Mouse (Mus musculus) limb, embryonic 15.5 days (tissue): Measurements from ENCODE around the gene Mthfd2. TPM values are rescaled to one million over a fixed set of nuclear protein-coding genes. Genes with fewer than 3 reads are reported as not detected.
"Not testable (repeated sequence)": the region's sequence is repeated elsewhere in the genome, so short reads cannot be mapped to it uniquely, and the experiment has no call there.

Experiments used
- ATAC-seq: fragments of 200-750 bp; cut with Nextera tagmentation; 2 replicates; pipeline ENCODE4 v1.8.0; 2017; ENCODE audit warnings: low read depth, moderate TSS enrichment; ENCODE audit not compliant: insufficient number of reproducible peaks, low FRiP score, low TSS enrichment
- H3K27ac ChIP-seq: fragments of 300-500 bp; sonication (generic); 2 replicates; pipeline ENCODE4 v1.5.1; 2015; ENCODE audit warnings: moderate library complexity, mild to moderate bottlenecking, inconsistent platforms
- H3K27me3 ChIP-seq: fragments of 300-500 bp; sonication (generic); 2 replicates; pipeline ENCODE4 v1.6.1; 2015; ENCODE audit warnings: inconsistent platforms
- H3K36me3 ChIP-seq: fragments of 300-500 bp; sonication (generic); 2 replicates; pipeline ENCODE4 v1.6.1; 2015; ENCODE audit warnings: inconsistent platforms
- H3K4me1 ChIP-seq: fragments of 300-500 bp; sonication (generic); 2 replicates; pipeline ENCODE4 v1.6.1; 2015; ENCODE audit warnings: inconsistent platforms
- H3K4me2 ChIP-seq: fragments of 300-500 bp; sonication (generic); 2 replicates; pipeline ENCODE4 v1.6.1; 2015; ENCODE audit warnings: mild to moderate bottlenecking, inconsistent platforms
- H3K4me3 ChIP-seq: fragments of 300-500 bp; sonication (generic); 2 replicates; pipeline ENCODE4 v1.5.1; 2015; ENCODE audit warnings: mild to moderate bottlenecking, inconsistent platforms
- H3K9ac ChIP-seq: fragments of 300-500 bp; sonication (generic); 2 replicates; pipeline ENCODE4 v1.6.1; 2015; ENCODE audit warnings: inconsistent platforms
- H3K9me3 ChIP-seq: fragments of 300-500 bp; sonication (generic); 2 replicates; pipeline ENCODE4 v1.6.1; 2016; ENCODE audit warnings: inconsistent platforms
- WGBS: fragments of 180-500 bp; shearing (Covaris S2); methylation state at CpG from one replicate; pipeline ENCODE4 v1.1.7; 2015; 5-methylcytosine and 5-hydroxymethylcytosine counted together
- polyA plus RNA-seq: library from polyadenylated mRNA; unstranded; fragments of >200 nt; fragmentation: Nextera tagmentation; extraction: Ambion mirVana; gene quantifications from 2 replicates; pipeline ENCODE4 v1.2.1, GENCODE M21; 2015

Gene Mthfd2
- polyA plus RNA-seq, 1 experiment from 2014 or later: 31.1 TPM

GRCm38 (mm10) chr6:83351490-83352160 is 25.9 kb upstream of the Mthfd2 start:
- no peak for ATAC-seq
- Histone ChIP-seq H3K4me1 (peaks cover 13% of the 10 kb centered on the region), H3K36me3 (peaks cover 32% of the 10 kb centered on the region), H3K9ac (no peak overlapping the region), H3K9me3 (no peaks in the 10 kb centered on the region), H3K4me2 (no peak overlapping the region), H3K27ac (no peak overlapping the region), H3K4me3 (no peak overlapping the region), H3K27me3 (no peaks in the 10 kb centered on the region)
- WGBS: 70% methylated on average over 7 of the region's 7 CpGs

GRCm38 (mm10) chr6:83350851-83351405 is 25.2 kb upstream of the Mthfd2 start:
- H3K4me2 ChIP-seq: no peak overlapping the region
- no peak overlapping the region for H3K4me3 ChIP-seq
- H3K27ac ChIP-seq: no peak overlapping the region
- peaks cover 32% of the 10 kb centered on the region for H3K36me3 ChIP-seq
- peaks cover 13% of the 10 kb centered on the region for H3K4me1 ChIP-seq
- H3K9me3 ChIP-seq: no peaks in the 10 kb centered on the region
- no peak overlapping the region for H3K9ac ChIP-seq
- H3K27me3 ChIP-seq: no peaks in the 10 kb centered on the region
- WGBS: 88% methylated on average over 16 of the region's 16 CpGs
- ATAC-seq: no peak

DNA sequence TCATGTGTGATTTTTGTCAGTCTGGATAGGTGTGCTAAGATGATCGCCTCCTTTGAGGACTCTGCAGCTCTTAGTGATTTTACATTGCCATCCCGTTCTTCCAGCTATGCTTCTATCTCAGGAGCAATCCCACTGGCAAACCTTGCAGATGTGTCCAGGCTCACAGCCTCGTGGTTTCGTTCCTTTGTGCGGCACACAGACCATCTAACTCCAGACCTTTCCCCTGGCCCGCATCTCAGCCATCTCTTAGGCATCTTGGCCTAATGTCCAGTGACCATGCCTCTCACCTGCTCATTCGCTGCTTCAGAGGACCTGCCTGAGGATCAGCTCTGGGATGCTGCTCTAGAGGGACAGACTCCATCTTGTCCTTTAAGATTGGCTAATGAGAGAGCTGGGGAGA is 24.5 kb upstream of the Mthfd2 start:
- Histone ChIP-seq H3K9ac (peak overlapping the region; percentile 95), H3K36me3 (peaks cover 25% of the 10 kb centered on the region), H3K27ac (no peak overlapping the region), H3K27me3 (no peaks in the 10 kb centered on the region), H3K4me3 (peak overlapping the region; percentile 94), H3K4me2 (peak overlapping the region; percentile 76), H3K9me3 (no peaks in the 10 kb centered on the region), H3K4me1 (peaks cover 13% of the 10 kb centered on the region)
- 81% methylated on average over 7 of the region's 7 CpGs for WGBS
- no peak for ATAC-seq

GRCm38 (mm10) chr6:83349274-83349958 is 23.7 kb upstream of the Mthfd2 start:
- peak overlapping the region; percentile 95 for H3K9ac ChIP-seq
- under 1% methylated on average over 53 of the region's 53 CpGs for WGBS
- H3K4me1 ChIP-seq: peaks cover 13% of the 10 kb centered on the region
- peak overlapping the region; percentile 76 for H3K4me2 ChIP-seq
- peaks cover 17% of the 10 kb centered on the region for H3K36me3 ChIP-seq
- 0 out of 2 replicates have a peak overlapping the region, but pooled peaks have one; percentile 8 for H3K27ac ChIP-seq
- H3K4me3 ChIP-seq: peak overlapping the region; percentile 94
- H3K9me3 ChIP-seq: no peaks in the 10 kb centered on the region
- peak; percentile 82 for ATAC-seq
- no peaks in the 10 kb centered on the region for H3K27me3 ChIP-seq

DNA sequence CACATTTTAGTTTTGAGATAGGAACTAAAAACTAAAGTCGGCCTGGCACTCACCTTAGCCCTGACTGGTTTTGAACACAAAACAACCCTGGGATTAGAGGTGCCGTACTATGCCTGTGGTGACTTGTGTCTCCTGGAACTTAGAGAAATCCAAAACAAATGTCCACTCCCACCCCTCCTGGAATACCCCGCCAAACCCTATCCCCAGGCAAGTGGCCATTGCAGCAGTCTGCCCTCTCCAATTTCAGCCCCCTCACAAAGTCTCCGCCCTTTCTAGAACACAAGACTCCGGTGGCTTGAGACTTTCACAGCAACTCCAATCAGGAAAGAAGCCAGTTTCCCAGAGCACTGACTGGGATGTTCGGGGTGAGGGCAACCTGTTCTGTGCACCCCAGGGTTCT is 23.2 kb upstream of the Mthfd2 start, which contains the start of gene Bola3:
Gene Bola3, plus strand, starts transcription at position 275 of the 400 bp plus-strand sequence.
- H3K4me1 ChIP-seq: peaks cover 13% of the 10 kb centered on the region
- peak within 1 kb of the TSS; percentile 95 for H3K9ac ChIP-seq
- no peaks in the 10 kb centered on the region for H3K27me3 ChIP-seq
- peaks cover 14% of the 10 kb centered on the region for H3K36me3 ChIP-seq
- H3K9me3 ChIP-seq: no peaks in the 10 kb centered on the region
- WGBS: 21% methylated on average over 6 of the region's 6 CpGs
- H3K27ac ChIP-seq: 0 out of 2 replicates have a peak within 1 kb of the TSS, but pooled peaks have one; percentile 8
- ATAC-seq: no peak
- peak within 1 kb of the TSS; percentile 94 for H3K4me3 ChIP-seq
- H3K4me2 ChIP-seq: peak within 1 kb of the TSS; percentile 76

GRCm38 (mm10) chr6:83347916-83348315 is 22.2 kb upstream of the Mthfd2 start:
- ATAC-seq: no peak
- H3K9ac ChIP-seq: no peak overlapping the region
- WGBS: 61% methylated on average over 3 of the region's 3 CpGs
- H3K4me2 ChIP-seq: no peak overlapping the region
- H3K36me3 ChIP-seq: peaks cover 10% of the 10 kb centered on the region
- no peaks in the 10 kb centered on the region for H3K9me3 ChIP-seq
- no peak overlapping the region for H3K4me3 ChIP-seq
- peaks cover 13% of the 10 kb centered on the region for H3K4me1 ChIP-seq
- no peaks in the 10 kb centered on the region for H3K27me3 ChIP-seq
- peak overlapping the region; percentile 12; the same call in 1 of the 2 replicates for H3K27ac ChIP-seq

DNA sequence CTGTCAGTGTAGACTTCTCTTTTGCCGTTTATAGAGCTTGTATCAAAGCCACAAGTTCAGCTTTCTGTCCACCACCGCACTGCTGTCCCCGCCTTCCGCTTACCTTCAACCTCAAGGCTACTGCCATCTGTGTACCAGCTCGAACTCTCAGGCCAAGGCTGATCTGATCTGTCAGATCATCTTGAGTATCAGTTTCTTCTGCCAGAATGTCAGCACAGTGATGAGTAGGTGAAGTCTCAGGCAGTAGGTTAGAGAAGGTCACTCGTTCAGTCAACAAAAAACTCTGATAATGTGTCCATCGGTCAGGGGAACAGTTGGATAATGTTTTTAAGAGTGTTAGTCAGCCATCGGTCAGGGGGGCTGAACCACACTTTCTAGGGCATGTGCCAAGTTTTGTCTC is 19.6 kb upstream of the Mthfd2 start:
- ATAC-seq, H3K4me3 ChIP-seq, H3K27me3 ChIP-seq, H3K9ac ChIP-seq, H3K9me3 ChIP-seq, H3K4me2 ChIP-seq, H3K27ac ChIP-seq: not testable (repeated sequence)
- Histone ChIP-seq H3K36me3 (peaks cover 26% of the 10 kb centered on the region), H3K4me1 (peaks cover 11% of the 10 kb centered on the region)
- WGBS: 91% methylated on average over 8 of the region's 8 CpGs

GRCm38 (mm10) chr6:83342957-83343356 is 17.2 kb upstream of the Mthfd2 start:
- H3K36me3 ChIP-seq: peaks cover 45% of the 10 kb centered on the region

GRCm38 (mm10) chr6:83341387-83341786 is 15.7 kb upstream of the Mthfd2 start:
- Histone ChIP-seq H3K27ac (no peak overlapping the region), H3K4me3 (no peak overlapping the region), H3K9ac (no peak overlapping the region), H3K27me3 (no peaks in the 10 kb centered on the region), H3K36me3 (peaks cover 57% of the 10 kb centered on the region), H3K9me3 (no peaks in the 10 kb centered on the region), H3K4me2 (no peak overlapping the region), H3K4me1 (no peaks in the 10 kb centered on the region)
- no peak for ATAC-seq
- 80% methylated on average over 3 of the region's 3 CpGs for WGBS

More at GRCm38 (mm10) chr6:83342957-83343356, 17.2 kb upstream of the Mthfd2 start:
- Histone ChIP-seq H3K4me2 (no peak overlapping the region), H3K4me3 (no peak overlapping the region), H3K27me3 (no peaks in the 10 kb centered on the region), H3K9ac (no peak overlapping the region), H3K27ac (no peak overlapping the region), H3K9me3 (no peaks in the 10 kb centered on the region), H3K4me1 (no peaks in the 10 kb centered on the region)
- ATAC-seq: no peak
- WGBS: 98% methylated on average over 2 of the region's 2 CpGs

DNA sequence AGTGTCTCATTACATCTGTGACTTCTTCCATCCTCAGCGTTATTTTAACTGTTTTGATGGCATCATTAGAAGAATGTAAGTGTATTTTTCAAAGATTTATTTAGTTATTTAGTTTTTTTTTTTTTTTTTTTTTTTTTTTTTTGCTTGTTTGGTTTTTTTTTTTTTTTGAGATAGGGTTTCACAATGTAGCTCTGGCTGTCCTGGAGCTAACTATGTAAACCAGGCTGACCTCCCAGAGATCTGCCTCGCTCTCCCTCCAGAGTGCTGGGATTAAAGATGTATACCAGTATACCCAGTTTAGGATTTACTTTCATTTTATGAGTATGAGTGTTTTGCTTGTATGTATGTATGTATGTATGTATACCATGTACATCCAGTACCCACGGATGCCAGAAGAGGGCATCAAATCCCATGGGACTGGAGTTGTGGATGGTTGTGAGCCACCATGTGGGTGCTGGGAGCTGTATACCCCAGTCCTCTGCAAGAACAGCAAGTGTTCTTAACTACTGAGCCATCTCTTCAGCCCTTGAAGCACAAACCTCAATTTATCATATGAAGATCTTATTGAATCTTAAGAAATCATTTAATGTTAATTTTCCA is 2.0 kb upstream of the Mthfd2 start:
- Histone ChIP-seq H3K4me3 (no peak overlapping the region), H3K4me2 (peak overlapping the region; percentile 65; the same call in 1 of the 2 replicates), H3K9ac (no peak overlapping the region), H3K4me1 (peaks cover 7% of the 10 kb centered on the region), H3K9me3 (no peaks in the 10 kb centered on the region), H3K36me3 (peaks cover 30% of the 10 kb centered on the region), H3K27me3 (no peaks in the 10 kb centered on the region), H3K27ac (no peak overlapping the region)
- WGBS: 91% methylated on average over 3 of the region's 3 CpGs
- no peak for ATAC-seq

GRCm38 (mm10) chr6:83326761-83327160 is 1.1 kb upstream of the Mthfd2 start:
- no peaks in the 10 kb centered on the region for H3K9me3 ChIP-seq
- H3K27ac ChIP-seq: no peak overlapping the region
- no peak for ATAC-seq
- 55% methylated on average over 6 of the region's 6 CpGs for WGBS
- H3K4me1 ChIP-seq: peaks cover 7% of the 10 kb centered on the region
- peak overlapping the region; percentile 67 for H3K4me3 ChIP-seq
- H3K36me3 ChIP-seq: peaks cover 24% of the 10 kb centered on the region
- H3K4me2 ChIP-seq: peak overlapping the region; percentile 65
- no peak overlapping the region for H3K9ac ChIP-seq
- H3K27me3 ChIP-seq: no peaks in the 10 kb centered on the region

GRCm38 (mm10) chr6:83326394-83326736 is 657 bp upstream of the Mthfd2 start:
- H3K27me3 ChIP-seq: no peaks in the 10 kb centered on the region
- H3K4me3 ChIP-seq: peak overlapping the region; percentile 67
- peaks cover 20% of the 10 kb centered on the region for H3K36me3 ChIP-seq
- H3K4me1 ChIP-seq: peaks cover 7% of the 10 kb centered on the region
- no peaks in the 10 kb centered on the region for H3K9me3 ChIP-seq
- H3K4me2 ChIP-seq: peak overlapping the region; percentile 65
- H3K27ac ChIP-seq: peak overlapping the region; percentile 93
- peak overlapping the region; percentile 81 for H3K9ac ChIP-seq
- no peak for ATAC-seq
- whole genome bisulfite sequencing: 4% methylated on average over 6 of the region's 6 CpGs
